Mouse (Mus musculus) megakaryocyte-erythroid progenitor cell, adult 5 weeks (primary cell): ENCODE measurements around the gene Fdxr. TPM values are rescaled to one million over a fixed set of nuclear protein-coding genes. Genes with fewer than 3 reads are reported as not detected.

Experiments used
- polyA plus RNA-seq: library from polyadenylated mRNA; stranded (reverse); fragments of >175 nt; gene quantifications from 2 replicates; pipeline ENCODE4 v1.2.3, GENCODE M21; 2012

Gene Fdxr
- polyA plus RNA-seq, result 47.2 and 51.6 TPM in 2 replicates

DNA sequence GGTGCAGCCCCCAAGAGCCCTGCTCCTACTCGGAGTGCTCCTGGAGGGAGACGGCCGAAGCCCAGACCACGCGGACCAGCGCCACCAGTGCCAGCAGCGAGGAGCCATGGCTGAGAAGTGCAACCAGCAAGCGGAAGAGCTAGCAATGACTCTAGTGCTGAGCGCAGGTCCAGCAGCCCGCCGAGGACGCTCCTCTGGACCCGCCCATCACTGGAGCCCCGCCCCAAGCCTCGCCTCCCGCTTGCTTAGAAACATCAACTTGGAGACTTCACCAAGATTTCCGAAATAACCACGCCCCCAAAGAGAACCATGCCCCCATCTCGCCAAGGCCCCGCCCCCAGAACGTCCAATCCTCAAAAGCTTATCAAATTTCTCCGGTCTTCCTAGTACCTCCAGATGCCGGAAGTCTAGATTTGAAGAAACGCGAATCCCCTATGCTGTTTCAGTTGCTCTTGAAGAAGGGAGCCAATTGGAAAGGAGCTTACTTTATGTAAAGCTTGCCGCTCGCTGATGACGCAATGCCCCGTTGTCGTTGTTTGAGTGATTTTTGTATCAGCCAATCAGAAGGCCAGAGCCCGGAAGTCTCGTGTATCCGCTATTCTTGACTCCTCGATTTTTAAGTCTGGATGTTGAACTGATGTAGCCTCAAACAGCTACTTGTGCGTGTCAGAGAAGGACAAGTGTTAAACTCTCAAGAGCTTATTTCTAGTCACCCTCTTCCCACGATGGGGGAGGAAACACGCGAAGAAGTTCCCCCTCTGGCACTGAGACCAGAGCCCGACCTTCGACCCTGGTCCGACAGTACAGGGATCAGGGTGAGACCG, at the start of gene Fdxr:
TSS of gene Fdxr (minus strand) at position 271 of the 824 bp plus-strand sequence.

DNA sequence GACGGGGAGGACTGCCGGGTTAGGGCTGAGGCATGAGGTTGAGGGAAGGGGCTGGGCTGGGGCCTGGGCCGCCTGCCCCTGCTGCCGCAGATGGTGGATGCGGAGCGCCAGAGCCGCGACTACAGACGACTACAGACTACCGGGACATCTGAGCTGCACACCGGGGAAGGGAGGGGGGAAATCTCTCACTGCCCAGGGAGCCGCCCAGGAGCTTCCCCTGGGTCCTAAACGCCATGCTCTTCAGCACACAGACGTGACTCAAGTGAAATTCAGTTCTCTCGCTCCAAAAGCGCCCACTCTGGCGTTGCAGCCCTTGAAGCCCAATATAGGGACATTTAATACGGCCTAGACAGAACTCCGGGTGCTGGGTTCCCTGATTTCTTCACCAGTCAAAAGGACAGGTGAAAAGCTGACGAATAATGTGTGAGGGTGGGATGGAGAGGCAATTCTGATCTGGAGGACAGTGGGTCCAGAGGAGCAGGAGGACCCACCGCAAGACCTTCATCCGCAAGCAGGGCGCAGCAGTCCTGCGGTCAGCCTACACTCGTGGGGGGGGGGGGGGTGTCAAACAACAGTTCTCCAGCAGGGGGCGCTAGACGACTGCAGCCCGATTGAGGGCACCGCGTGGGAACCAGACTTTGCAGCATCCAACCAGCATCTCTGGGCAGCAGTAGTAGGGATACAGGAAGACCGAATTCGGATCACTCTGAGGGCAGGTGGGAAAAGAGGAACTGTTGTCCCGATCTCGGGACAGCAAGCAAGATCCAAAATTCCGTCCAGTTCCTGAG, 45.2 kb upstream of the Fdxr start, which contains the start of gene Ush1g:
TSS of gene Ush1g (minus strand) at position 136 of the 788 bp plus-strand sequence.

DNA sequence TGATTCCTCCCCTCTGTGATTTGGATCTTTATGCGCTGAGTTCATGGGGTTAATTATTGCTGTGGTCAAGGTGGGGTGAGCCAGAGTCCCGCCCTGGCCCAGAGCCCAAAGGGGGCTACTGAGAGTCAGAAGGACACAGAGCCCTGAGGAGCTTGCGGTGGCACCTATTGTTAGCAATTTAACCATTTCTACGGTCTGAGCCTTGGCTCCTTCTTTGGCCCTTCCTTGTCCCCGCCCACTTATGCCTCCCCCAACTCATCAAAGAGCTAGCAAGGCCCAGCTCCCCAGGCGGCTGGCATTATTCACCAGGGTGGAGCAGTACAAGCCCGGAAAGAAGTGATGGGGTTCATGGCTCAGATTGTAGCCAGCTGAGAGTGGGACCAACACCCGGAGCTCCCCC, 30.0 kb upstream of the Fdxr start, which contains the start of gene Otop2:
TSS of gene Otop2 (plus strand) at position 301 of the 400 bp plus-strand sequence.

DNA sequence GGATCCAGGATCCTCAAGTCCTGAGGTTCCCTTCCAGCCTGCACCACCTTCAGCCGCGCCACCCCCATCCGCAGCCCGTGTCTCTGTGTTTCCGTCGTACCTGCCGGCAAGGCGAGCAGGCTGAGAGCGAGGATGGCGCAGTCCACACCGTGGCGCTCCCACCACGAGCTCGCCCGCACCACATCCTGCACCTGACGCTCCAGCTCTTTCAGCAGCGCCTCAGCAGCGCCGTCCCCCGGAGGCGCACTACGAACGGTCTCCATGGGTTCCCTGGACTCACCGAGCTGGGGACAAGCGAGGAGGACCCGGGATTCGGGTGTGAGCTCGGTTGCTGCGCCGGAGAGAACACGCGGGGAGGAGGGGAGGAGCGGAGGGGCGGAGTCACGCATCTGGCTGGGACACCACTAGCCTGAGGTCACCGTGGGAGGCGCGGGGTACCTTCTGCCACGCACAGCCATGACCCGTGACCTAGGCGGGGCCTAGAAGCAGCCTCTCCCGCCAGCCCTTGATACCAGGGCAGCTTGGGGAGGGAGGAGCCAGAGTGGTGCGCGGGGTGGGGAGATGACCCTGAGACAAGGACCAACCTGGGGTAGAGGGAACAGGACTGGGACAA, 20.5 kb upstream of the Fdxr start, which contains the start of gene Fads6:
TSS of gene Fads6 (minus strand) at position 450 of the 613 bp plus-strand sequence.

DNA sequence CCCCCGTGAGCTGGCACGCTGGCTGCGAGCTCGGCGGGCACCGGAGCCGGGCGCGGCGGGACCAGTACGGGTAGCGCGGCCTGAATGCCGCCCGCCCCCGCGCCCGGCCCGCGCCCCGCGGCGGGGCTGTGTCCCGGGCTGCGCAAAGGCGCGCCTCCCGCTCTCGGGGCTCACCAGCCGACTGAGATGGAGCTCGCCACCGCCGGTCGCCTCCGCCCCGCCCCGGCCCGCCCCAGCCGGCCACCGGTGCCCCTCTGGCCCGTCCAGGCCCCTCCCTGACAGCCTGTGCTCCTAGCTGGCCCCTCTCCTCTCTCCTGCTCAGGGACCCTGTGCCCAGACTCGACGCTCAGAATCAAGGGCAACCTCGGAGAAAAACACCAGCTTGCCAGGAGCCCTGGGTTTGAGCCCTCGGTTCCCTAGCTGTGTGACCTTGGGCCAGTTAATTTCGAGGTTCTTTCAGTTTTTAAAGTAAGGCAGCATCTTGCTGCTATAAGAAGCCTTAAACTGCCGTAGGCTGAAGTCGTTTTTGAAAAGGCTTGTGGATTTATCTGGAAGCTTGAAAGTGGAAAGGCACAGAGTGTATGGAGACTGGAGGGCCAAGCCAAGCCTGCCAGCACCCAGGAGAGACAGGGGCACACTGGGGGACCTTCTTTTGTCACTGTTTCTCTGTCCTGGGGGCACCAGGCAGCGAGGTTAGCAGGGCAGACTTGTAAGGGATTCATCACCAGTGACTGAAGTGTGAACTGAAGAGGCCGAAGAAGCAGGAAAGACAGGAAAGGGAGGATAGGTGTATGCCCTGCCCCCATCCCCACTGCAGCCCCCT, 9.6 kb downstream of the Fdxr start, which contains the start of gene Grin2c:
TSS of gene Grin2c (minus strand) at position 183 of the 823 bp plus-strand sequence.

Other genes with a start within 250 kb of the Fdxr start
- gene Cd300ld5, start 239.3 kb downstream of the Fdxr start, polyA plus RNA-seq, result not detected in 2 replicates
- not detected in 2 replicates for gene Cd300ld3, start 228.6 kb downstream of the Fdxr start, polyA plus RNA-seq
- gene Cd300e, start 214.9 kb downstream of the Fdxr start, polyA plus RNA-seq, result 0.05 TPM in 1 of 2 replicates, not detected in the other
- gene Rab37, start 185.6 kb downstream of the Fdxr start, polyA plus RNA-seq, result 15.3 and 26.5 TPM in 2 replicates
- gene Cd300lf, start 143.1 kb downstream of the Fdxr start, polyA plus RNA-seq, result 0.47 and 1.1 TPM in 2 replicates
- gene Slc9a3r1, start 113.7 kb downstream of the Fdxr start, polyA plus RNA-seq, result 221 and 253 TPM in 2 replicates
- 22.5 and 25.3 TPM in 2 replicates for gene Tmem104, start 89.6 kb downstream of the Fdxr start, polyA plus RNA-seq
- 11.7 and 12.6 TPM in 2 replicates for gene Nat9, start 89.2 kb downstream of the Fdxr start, polyA plus RNA-seq
- 0.05 TPM in 2 replicates for gene Grin2c, start 9.8 kb downstream of the Fdxr start, polyA plus RNA-seq
- gene Fads6, start 20.6 kb upstream of the Fdxr start, polyA plus RNA-seq, result 1.3 and 1.5 TPM in 2 replicates
- not detected in 2 replicates for gene Otop2, start 30.1 kb upstream of the Fdxr start, polyA plus RNA-seq
- not detected in 2 replicates for gene Ush1g, start 45.0 kb upstream of the Fdxr start, polyA plus RNA-seq
- 0.07 TPM in 1 of 2 replicates, not detected in the other for gene Otop3, start 57.7 kb upstream of the Fdxr start, polyA plus RNA-seq
- 0.90 and 0.91 TPM in 2 replicates for gene Hid1, start 90.7 kb upstream of the Fdxr start, polyA plus RNA-seq
- 0.11 and 0.26 TPM in 2 replicates for gene Cdr2l, start 104.9 kb upstream of the Fdxr start, polyA plus RNA-seq
- 50.0 and 65.5 TPM in 2 replicates for gene Mrpl58, start 126.7 kb upstream of the Fdxr start, polyA plus RNA-seq
- gene Atp5h, start 142.9 kb upstream of the Fdxr start, polyA plus RNA-seq, result 101 and 128 TPM in 2 replicates
- 19.7 and 25.1 TPM in 2 replicates for gene Kctd2, start 143.1 kb upstream of the Fdxr start, polyA plus RNA-seq
- not detected in 2 replicates for gene Trim80, start 163.5 kb upstream of the Fdxr start, polyA plus RNA-seq
- not detected in 2 replicates for gene Slc16a5, start 185.4 kb upstream of the Fdxr start, polyA plus RNA-seq
- 54.4 and 66.0 TPM in 2 replicates for gene Armc7, start 198.6 kb upstream of the Fdxr start, polyA plus RNA-seq
- 94.7 and 110 TPM in 2 replicates for gene Nt5c, start 214.8 kb upstream of the Fdxr start, polyA plus RNA-seq
- gene Jpt1, start 237.3 kb upstream of the Fdxr start, polyA plus RNA-seq, result 199 and 212 TPM in 2 replicates